Mouse (Mus musculus) midbrain, embryonic 11.5 days (tissue): ENCODE measurements around the gene Ptch2. TPM values are rescaled to one million over a fixed set of nuclear protein-coding genes. Genes with fewer than 3 reads are reported as not detected.

ENCODE experiments used
- ATAC-seq: fragments of 200-750 bp; cut with Nextera tagmentation; 2 replicates; pipeline ENCODE4 v1.8.0; 2017; ENCODE audit warnings: moderate TSS enrichment, moderate library complexity; ENCODE audit not compliant: low FRiP score
- DNase-seq: peaks from one replicate; pipeline ENCODE4 v3.0.0; 2015; ENCODE audit warnings: low spot score; ENCODE audit errors: missing footprints
- H3K27ac ChIP-seq: fragments of 300-500 bp; sonication (generic); 2 replicates; pipeline ENCODE4 v1.5.1; 2014; ENCODE audit warnings: low read depth, low read length
- H3K27me3 ChIP-seq: fragments of 300-500 bp; sonication (generic); 2 replicates; pipeline ENCODE4 v1.6.1; 2014; ENCODE audit warnings: mild to moderate bottlenecking, low read length, moderate library complexity, mixed read lengths; ENCODE audit not compliant: control insufficient read depth, insufficient read depth
- H3K36me3 ChIP-seq: fragments of 300-500 bp; sonication (generic); 2 replicates; pipeline ENCODE4 v1.6.1; 2014; ENCODE audit warnings: mild to moderate bottlenecking, low read length, moderate library complexity, mixed read lengths; ENCODE audit not compliant: control insufficient read depth, insufficient read depth
- H3K4me1 ChIP-seq: fragments of 300-500 bp; sonication (generic); 2 replicates; pipeline ENCODE4 v1.6.1; 2014; ENCODE audit warnings: low read length; ENCODE audit not compliant: control insufficient read depth, insufficient read depth
- H3K4me2 ChIP-seq: fragments of 300-500 bp; sonication (generic); 2 replicates; pipeline ENCODE4 v1.6.1; 2014; ENCODE audit warnings: mild to moderate bottlenecking, moderate library complexity
- H3K4me3 ChIP-seq: fragments of 300-500 bp; sonication (generic); 2 replicates; pipeline ENCODE4 v1.5.1; 2014; ENCODE audit warnings: low read depth, low read length
- H3K9ac ChIP-seq: fragments of 300-500 bp; sonication (generic); 2 replicates; pipeline ENCODE4 v1.6.1; 2014; ENCODE audit warnings: low read length
- H3K9me3 ChIP-seq: fragments of 300-500 bp; sonication (generic); 2 replicates; pipeline ENCODE4 v1.6.1; 2016; ENCODE audit warnings: low read length; ENCODE audit not compliant: control insufficient read depth
- WGBS: fragments of 180-500 bp; shearing (Covaris S2); extraction: QIAGEN DNeasy Blood & Tissue Kit; methylation state at CpG from one replicate; pipeline ENCODE4 v1.1.7; 2014; 5-methylcytosine and 5-hydroxymethylcytosine counted together
- polyA plus RNA-seq: library from polyadenylated mRNA; unstranded; fragments of >200 nt; fragmentation: Nextera tagmentation; extraction: Ambion mirVana; gene quantifications from 2 replicates; pipeline ENCODE4 v1.2.1, GENCODE M21; 2014

Gene Ptch2
- polyA plus RNA-seq, 1 experiment from 2014 or later = 5.0 TPM

GRCm38 (mm10) chr4:117124218-117124517 is 28.3 kb downstream of the Ptch2 start:
- H3K27ac ChIP-seq = no peak overlapping the region

GRCm38 (mm10) chr4:117124518-117125347 is 28.9 kb downstream of the Ptch2 start:
- H3K4me2 ChIP-seq = peak overlapping the region; percentile 6; the same call in 1 of the 2 replicates
- ATAC-seq = no peak
- H3K4me1 ChIP-seq = peaks cover 20% of the 10 kb centered on the region

More at GRCm38 (mm10) chr4:117124218-117124517, 28.3 kb downstream of the Ptch2 start:
- Histone ChIP-seq H3K9ac (no peak overlapping the region), H3K4me3 (no peak overlapping the region), H3K4me1 (peaks cover 20% of the 10 kb centered on the region), H3K36me3 (no peaks in the 10 kb centered on the region; the same call in 1 of the 2 replicates), H3K27me3 (no peaks in the 10 kb centered on the region), H3K9me3 (no peaks in the 10 kb centered on the region), H3K4me2 (no peak overlapping the region)
- 91% methylated on average over 3 of the region's 3 CpGs for WGBS
- DNase-seq (peak; percentile 51), ATAC-seq (no peak)

GRCm38 (mm10) chr4:117125348-117125909 is 29.6 kb downstream of the Ptch2 start, which contains the start of gene Btbd19:
Gene Btbd19 (minus strand): TSS chr4:117125725.
- Histone ChIP-seq H3K4me1 (peaks cover 18% of the 10 kb centered on the region), H3K4me2 (peak within 1 kb of the TSS; percentile 6)

More at GRCm38 (mm10) chr4:117124518-117125347, 28.9 kb downstream of the Ptch2 start:
- no peaks in the 10 kb centered on the region for H3K9me3 ChIP-seq
- no peaks in the 10 kb centered on the region; the same call in 1 of the 2 replicates for H3K36me3 ChIP-seq
- no peaks in the 10 kb centered on the region for H3K27me3 ChIP-seq
- H3K4me3 ChIP-seq = no peak overlapping the region
- DNase-seq = peak; percentile 81
- H3K27ac ChIP-seq = peak overlapping the region; percentile 73
- WGBS = 74% methylated on average over 14 of the region's 14 CpGs
- peak overlapping the region; percentile 41 for H3K9ac ChIP-seq

GRCm38 (mm10) chr4:117125910-117126674 is 30.2 kb downstream of the Ptch2 start:
- ATAC-seq = peak; percentile 33

More at GRCm38 (mm10) chr4:117125348-117125909, 29.6 kb downstream of the Ptch2 start, which contains the start of gene Btbd19:
- DNase-seq (no peak), ATAC-seq (peak; percentile 59)
- Histone ChIP-seq H3K9ac (peak within 1 kb of the TSS; percentile 41), H3K27me3 (0 out of 2 replicates have a peak, but pooled peaks cover under 1% of the 10 kb centered on the region), H3K27ac (peak within 1 kb of the TSS; percentile 73), H3K36me3 (no peaks in the 10 kb centered on the region; the same call in 1 of the 2 replicates), H3K4me3 (no peak within 1 kb of the TSS), H3K9me3 (no peaks in the 10 kb centered on the region)
- 22% methylated on average over 8 of the region's 8 CpGs for WGBS

GRCm38 (mm10) chr4:117126675-117127290 is 30.9 kb downstream of the Ptch2 start, which contains the start of gene Tctex1d4:
Gene Tctex1d4 (plus strand): TSS chr4:117126794.
- H3K4me2 ChIP-seq = no peak within 1 kb of the TSS
- H3K4me3 ChIP-seq = no peak within 1 kb of the TSS
- H3K27me3 ChIP-seq = 0 out of 2 replicates have a peak, but pooled peaks cover 3% of the 10 kb centered on the region
- H3K9ac ChIP-seq = peak within 1 kb of the TSS; percentile 41
- peak within 1 kb of the TSS; percentile 73 for H3K27ac ChIP-seq
- no peaks in the 10 kb centered on the region; the same call in 1 of the 2 replicates for H3K36me3 ChIP-seq
- ATAC-seq (no peak), DNase-seq (peak; percentile 84)
- H3K9me3 ChIP-seq = no peaks in the 10 kb centered on the region
- peaks cover 29% of the 10 kb centered on the region for H3K4me1 ChIP-seq
- 84% methylated on average over 9 of the region's 9 CpGs for WGBS

More at GRCm38 (mm10) chr4:117125910-117126674, 30.2 kb downstream of the Ptch2 start:
- Histone ChIP-seq H3K9me3 (no peaks in the 10 kb centered on the region), H3K4me2 (no peak overlapping the region), H3K4me1 (peaks cover 24% of the 10 kb centered on the region), H3K9ac (peak overlapping the region; percentile 41), H3K4me3 (no peak overlapping the region), H3K27ac (peak overlapping the region; percentile 73), H3K27me3 (0 out of 2 replicates have a peak, but pooled peaks cover 3% of the 10 kb centered on the region), H3K36me3 (no peaks in the 10 kb centered on the region; the same call in 1 of the 2 replicates)
- WGBS = 42% methylated on average over 15 of the region's 15 CpGs
- peak; percentile 94 for DNase-seq

GRCm38 (mm10) chr4:117127991-117128686 is 32.3 kb downstream of the Ptch2 start:
- no peak overlapping the region for H3K9ac ChIP-seq
- DNase-seq (peak; percentile 81), ATAC-seq (no peak)
- WGBS = 92% methylated on average over 33 of the region's 33 CpGs
- no peak overlapping the region for H3K4me3 ChIP-seq
- H3K36me3 ChIP-seq = no peaks in the 10 kb centered on the region; the same call in 1 of the 2 replicates
- no peaks in the 10 kb centered on the region for H3K9me3 ChIP-seq
- H3K27ac ChIP-seq = no peak overlapping the region
- H3K4me2 ChIP-seq = no peak overlapping the region
- H3K27me3 ChIP-seq = 0 out of 2 replicates have a peak, but pooled peaks cover 3% of the 10 kb centered on the region
- peaks cover 40% of the 10 kb centered on the region for H3K4me1 ChIP-seq

GRCm38 (mm10) chr4:117130790-117131189 is 34.9 kb downstream of the Ptch2 start:
- 56% methylated on average over 6 of the region's 6 CpGs for WGBS
- no peak for ATAC-seq
- Histone ChIP-seq H3K27ac (peak overlapping the region; percentile 52), H3K36me3 (no peaks in the 10 kb centered on the region; the same call in 1 of the 2 replicates), H3K9me3 (no peaks in the 10 kb centered on the region), H3K4me3 (no peak overlapping the region), H3K9ac (0 out of 2 replicates have a peak overlapping the region, but pooled peaks have one; percentile 0), H3K4me2 (peak overlapping the region; percentile 72; the same call in 1 of the 2 replicates), H3K4me1 (peaks cover 36% of the 10 kb centered on the region), H3K27me3 (0 out of 2 replicates have a peak, but pooled peaks cover 3% of the 10 kb centered on the region)
- DNase-seq = no peak
